Mouse (Mus musculus) WW6 (cell line): ENCODE measurements around the gene Lce1m.
"Not testable (repeated sequence)": the region's sequence is repeated elsewhere in the genome, so short reads cannot be mapped to it uniquely, and the experiment has no call there.

Experiments
- DNase-seq: peaks from one replicate; pipeline ENCODE4 v3.0.0-alpha.2; 2013; ENCODE audit warnings: low read depth, low spot score

Gene Lce1m

GRCm38 (mm10) chr3:93018960-93019359 lies at the start of gene Lce1m:
Gene Lce1m (minus strand): TSS chr3:93019060.
- DNase-seq = no peak

- not testable (repeated sequence) for DNase-seq
These were observed 49.7 kb upstream of the Lce1m start, which contains the start of gene Gm4858 for GRCm38 (mm10) chr3:93068523-93068922. Gene Gm4858 (plus strand): TSS chr3:93068823.

GRCm38 (mm10) chr3:93052826-93053474 lies 34.1 kb upstream of the Lce1m start:
- DNase-seq = peak; percentile 11

- DNase-seq = no peak
These were observed 31.3 kb upstream of the Lce1m start for GRCm38 (mm10) chr3:93050182-93050581.

GRCm38 (mm10) chr3:93031450-93031849 lies 12.6 kb upstream of the Lce1m start:
- DNase-seq = peak; percentile 39

- DNase-seq = no peak
These were observed 6.6 kb upstream of the Lce1m start for GRCm38 (mm10) chr3:93025486-93025885.

GRCm38 (mm10) chr3:93023411-93024184 lies 4.7 kb upstream of the Lce1m start:
- no peak for DNase-seq

- DNase-seq = no peak
These were observed 2.3 kb upstream of the Lce1m start for GRCm38 (mm10) chr3:93021171-93021570.

- no peak for DNase-seq
These were observed 3.3 kb downstream of the Lce1m start, which contains the start of gene Crct1 for GRCm38 (mm10) chr3:93015460-93016104. Gene Crct1 (minus strand): TSS chr3:93015687.

- DNase-seq = no peak
These were observed 4.0 kb downstream of the Lce1m start for GRCm38 (mm10) chr3:93014871-93015270.

- DNase-seq = peak; percentile 11
These were observed 4.5 kb downstream of the Lce1m start for GRCm38 (mm10) chr3:93014378-93014801.

- DNase-seq = no peak
These were observed 16.0 kb downstream of the Lce1m start for GRCm38 (mm10) chr3:93002843-93003242.

- no peak for DNase-seq
These were observed 18.2 kb downstream of the Lce1m start for GRCm38 (mm10) chr3:93000621-93001020.

- peak; percentile 36 for DNase-seq
These were observed 20.2 kb downstream of the Lce1m start for GRCm38 (mm10) chr3:92998691-92999090.

GRCm38 (mm10) chr3:92991926-92992325 lies 26.9 kb downstream of the Lce1m start, which contains the start of gene Lce3f:
Gene Lce3f (plus strand): TSS chr3:92992226.
- no peak for DNase-seq

GRCm38 (mm10) chr3:92978484-92978883 lies 40.4 kb downstream of the Lce1m start:
- no peak for DNase-seq
